Mouse (Mus musculus) right cerebral cortex, postnatal 14 days (tissue): ENCODE measurements around the gene Rangrf.
"Not testable (repeated sequence)": the region's sequence is repeated elsewhere in the genome, so short reads cannot be mapped to it uniquely, and the experiment has no call there.

Source experiments
- DNase-seq: peaks from one replicate; pipeline ENCODE4 v3.0.0; 2022

Rangrf gene

DNA sequence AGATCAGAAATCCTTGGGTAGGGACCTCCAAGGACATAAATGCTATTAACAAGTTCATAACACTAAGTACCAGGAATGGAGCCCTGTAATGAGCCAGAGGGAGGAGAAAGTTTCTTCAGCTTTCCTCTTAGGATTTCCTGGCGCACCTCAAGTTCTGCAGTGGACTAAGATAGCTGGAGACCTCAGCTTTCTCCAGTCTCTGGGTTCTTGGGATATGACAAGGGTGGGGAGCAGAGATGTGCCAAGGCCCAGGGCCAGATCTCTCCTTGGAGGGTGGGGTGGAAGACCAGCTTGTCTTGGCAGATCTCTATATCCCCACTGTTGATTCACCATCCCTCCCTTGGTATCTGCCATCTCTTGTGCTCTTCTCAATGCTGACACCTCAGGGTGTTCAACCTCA lies 616 bp upstream of the Rangrf start:
- DNase-seq, result no peak

DNA sequence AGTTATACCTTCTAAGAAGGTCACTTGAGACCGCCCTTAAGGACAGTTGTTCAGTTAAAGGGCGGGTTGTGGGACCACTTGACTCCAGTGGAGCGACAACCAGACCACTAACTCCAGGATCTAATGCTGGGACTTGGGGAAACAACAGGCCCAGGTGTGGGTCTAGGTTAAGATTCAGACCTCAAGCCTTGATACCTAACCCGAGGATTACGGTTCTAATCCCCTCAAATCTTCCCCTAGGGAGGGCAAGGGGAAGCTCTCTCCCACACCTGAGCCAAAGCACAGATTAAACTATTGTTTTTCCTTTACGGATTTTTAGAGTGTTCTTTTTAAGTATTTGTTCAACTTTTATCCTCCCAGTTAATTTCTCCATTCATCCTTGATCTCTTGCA lies 930 bp downstream of the Rangrf start:
- DNase-seq, result no peak

DNA sequence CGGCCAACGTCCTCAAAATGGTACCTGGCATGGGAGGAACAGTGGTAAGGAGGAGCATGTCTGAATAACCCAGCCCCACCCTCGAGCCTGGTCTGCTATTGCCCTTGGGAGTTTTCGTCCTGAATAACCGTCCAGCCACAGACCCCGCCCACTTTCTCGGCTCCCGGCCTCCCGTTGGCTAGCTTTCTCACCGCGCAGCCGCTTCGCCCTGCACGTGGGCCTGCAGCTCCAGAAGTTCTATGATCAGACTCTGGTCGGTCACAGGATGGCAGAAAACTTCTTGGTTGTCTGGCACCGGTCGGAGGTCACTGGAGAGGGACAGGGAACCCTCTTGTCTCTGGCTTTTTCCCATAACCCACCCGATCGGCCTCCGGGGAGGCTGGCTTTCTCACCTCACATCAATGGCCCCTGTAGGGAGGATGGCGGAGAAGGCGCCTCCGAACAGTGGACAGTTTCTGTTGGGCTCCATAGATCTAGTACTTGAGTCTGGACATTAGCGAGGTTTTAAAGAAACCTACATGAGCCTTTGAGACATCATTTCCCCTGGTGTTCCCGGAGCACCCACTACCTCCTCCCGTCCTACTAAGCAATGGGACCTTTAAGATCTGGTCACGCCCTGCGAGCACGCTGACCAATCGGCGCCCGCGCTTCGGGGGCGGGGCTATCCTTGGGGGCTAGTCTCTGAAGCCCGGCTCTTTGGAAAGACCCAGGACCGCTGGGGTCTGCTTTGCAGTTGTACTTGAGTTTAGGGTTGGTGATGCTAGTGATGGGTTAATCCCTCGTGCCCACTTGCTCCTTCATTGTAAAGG lies 1.5 kb downstream of the Rangrf start:
- peak; percentile 80 for DNase-seq

DNA sequence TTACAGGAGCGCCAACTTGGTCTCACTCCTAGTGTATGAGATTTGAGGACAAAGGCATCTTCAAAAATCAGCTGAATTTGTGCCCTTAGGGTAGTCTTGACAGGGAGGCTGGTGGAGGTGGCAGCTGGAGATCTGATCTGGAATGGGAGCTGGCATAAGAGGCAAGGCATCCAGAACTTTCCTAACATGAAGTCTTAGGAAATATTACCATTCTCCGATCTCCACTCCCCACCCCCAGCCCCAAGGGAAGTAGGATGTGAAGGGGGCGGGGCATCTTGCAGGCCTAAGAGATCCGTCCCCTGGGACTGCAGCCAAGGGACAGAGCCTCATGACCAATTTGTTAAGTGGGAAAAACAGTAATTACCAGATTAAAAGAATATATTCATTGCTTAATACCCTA lies 4.8 kb downstream of the Rangrf start:
- DNase-seq, result no peak

DNA sequence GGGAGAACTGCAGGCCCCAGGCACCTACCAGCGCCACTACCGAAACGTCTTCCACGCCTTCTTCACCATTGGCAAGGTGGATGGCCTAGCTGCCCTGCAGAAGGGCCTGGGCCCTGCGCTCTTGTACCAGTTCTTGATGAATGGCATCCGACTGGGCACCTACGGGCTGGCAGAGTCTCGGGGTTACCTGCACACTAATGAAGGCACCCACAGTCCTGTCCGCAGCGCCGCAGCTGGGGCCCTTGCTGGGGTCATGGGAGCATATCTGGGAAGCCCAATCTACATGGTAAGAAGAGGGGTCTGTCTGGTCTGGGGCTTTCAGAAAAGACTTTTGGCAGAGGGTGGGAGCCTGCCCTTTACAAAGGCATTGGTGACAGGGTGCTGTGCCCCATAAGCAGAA lies 6.2 kb downstream of the Rangrf start:
- DNase-seq, result no peak

DNA sequence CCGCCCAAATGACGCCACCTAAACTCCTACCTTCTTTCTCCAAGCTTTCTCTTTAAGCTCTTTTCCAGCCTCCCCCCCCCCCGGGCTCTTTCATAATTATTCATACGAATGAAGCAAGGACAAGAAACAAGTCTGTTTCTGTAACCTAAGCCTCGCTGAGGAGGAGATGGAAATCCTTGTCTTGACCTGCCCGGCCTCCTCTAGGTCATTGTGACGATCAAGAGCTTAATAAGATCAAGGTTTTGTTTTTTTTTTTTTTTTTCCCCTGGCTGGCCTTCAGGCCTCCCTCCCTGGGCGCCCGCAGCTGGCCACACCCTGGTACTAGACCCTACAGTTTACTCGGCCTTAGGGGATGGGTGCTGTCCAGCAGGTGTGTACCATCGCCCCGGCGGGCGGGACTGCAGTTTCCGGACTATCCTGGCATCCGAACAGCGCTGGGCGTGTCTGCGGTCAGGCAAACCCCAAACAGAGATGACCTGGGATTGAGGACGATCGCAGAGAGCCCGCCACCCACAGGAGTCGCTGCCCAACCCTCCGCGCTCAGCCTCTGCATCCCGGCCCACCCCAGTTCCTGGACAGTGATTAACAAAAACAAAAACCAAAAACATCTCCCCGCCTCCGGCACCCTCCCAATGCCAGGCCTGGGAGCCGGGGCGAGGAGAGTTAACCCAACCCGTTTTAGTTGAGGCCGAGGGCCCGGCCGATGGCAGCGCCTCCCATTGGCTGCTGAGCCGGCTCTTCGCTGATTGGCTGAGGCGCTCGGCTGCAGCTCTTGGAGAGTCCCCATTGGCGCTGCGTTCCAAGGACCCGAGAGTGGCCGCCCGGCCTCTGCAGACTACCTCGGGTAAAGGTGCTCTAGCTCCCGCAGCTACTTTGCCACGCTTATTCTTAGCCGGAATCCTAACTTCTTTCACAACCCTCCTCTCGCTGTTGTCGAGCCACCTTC lies 7.4 kb downstream of the Rangrf start, which contains the start of gene Slc25a35:
Gene Slc25a35 (plus strand): TSS at position 795 of the 946 bp plus-strand sequence.
- peak; percentile 90 for DNase-seq

DNA sequence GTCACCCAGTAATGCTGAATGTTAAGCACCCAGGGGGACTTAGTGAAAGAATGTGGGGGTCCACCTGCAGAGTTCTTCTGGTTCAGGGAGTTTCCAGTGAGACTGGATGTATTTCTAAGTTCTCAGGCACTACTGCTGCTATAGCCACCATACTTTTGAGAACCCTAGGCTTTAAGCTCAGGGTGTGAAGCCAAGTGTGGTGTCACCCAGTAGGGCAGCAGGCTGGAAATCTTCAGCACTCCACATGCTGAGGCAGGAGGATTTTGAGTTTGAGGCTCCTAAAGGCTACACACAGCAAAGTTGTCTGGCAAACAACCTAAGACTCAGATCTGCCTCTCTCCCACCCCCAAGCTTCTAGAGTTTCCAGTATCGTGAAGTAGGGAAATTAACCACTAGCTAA lies 8.4 kb downstream of the Rangrf start:
- no peak for DNase-seq

DNA sequence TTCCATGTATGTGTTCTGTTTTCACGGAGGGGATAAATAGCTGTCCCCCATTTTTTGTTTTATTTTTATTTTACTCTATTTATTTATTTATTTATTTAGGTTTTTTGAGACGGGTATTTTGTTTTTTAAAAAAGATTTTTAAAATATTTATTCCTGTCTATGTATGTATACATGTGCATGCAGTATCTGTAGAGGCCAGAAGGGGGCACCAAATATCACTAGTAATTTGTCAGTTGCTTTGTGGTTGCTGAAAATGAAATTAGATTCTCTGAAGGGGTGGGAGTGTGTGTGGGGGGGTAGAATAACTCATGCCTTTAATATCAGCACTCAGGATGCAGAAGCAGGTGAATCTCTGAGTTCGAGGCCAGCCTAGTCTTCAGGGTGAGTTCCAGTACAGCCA lies 9.1 kb downstream of the Rangrf start:
- peak; percentile 68 for DNase-seq

DNA sequence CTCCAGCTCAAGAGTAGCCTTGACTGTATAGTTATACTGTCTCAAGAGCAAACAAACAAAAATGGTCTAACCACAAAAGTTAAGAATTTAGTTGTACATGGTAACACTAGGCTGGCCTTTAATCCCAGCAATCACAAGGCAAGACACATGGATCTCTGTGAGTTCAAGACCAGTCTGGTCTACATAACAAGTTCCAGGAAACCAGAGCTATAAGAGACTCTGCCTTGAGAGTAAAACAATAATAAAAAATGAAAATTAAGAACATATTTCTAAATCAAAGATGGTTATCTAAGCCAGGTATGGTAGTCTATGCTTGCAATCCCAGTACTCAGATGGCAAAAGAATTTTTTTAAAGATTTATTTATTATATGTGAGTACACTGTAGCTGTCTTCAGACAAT lies 9.9 kb downstream of the Rangrf start:
- DNase-seq, result no peak

DNA sequence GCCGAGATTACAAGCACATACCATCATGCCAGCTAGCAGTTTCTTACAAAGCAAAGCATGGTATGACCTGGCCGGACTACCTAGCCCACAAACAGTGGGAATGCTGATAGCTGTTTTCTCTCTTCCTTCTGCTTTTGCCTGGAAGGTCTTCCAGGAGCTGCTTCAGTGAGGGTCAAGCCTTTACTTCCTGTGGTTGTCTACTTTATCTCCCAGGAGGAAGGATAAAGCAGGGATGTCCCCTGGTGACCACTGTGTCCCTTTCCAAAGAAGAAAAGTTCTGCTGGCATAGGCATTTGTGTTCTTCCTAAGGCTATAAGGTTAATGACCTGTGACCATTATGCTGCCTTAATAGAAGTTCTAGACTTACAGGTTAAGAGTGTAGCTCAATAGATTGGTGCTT lies 11.6 kb downstream of the Rangrf start:
- DNase-seq, result no peak

DNA sequence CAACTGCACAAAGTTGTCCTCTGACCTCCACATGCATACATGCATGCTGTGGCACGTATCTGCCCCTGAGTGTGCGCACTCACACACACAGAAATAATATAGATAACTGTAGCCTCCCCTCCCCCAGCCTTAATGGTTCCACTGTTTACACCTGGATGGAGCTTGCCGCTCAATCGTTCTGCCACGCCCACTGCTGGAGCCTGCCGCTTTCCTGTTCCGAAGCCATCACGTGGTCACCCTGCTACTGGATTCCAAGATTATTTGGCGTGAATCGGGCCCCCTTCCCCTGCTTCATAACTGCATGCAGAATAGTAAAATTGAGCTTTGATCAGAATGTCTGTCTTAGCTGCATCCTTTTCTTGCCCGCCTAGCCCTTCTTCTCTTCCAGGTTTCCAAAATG lies 12.8 kb downstream of the Rangrf start:
- DNase-seq, result not testable (repeated sequence)

DNA sequence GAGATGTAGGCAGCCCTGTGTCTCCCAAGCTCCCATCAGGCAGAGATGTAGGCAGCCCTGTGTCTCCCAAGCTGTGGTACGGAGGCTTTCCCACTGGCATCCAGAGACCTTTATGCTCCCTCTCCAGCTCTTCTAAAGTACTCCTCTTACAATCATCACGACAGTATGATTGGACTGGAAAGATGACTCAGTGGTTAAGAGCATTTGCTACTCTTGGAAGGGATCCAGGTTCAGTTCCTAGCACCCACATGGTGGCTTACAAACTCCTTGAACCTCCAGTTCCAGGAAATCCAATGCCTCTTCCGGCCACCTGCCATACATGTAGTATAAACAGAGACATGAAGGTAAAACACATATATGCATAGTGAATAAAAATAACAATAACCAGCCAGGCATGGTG lies 13.4 kb downstream of the Rangrf start:
- no peak for DNase-seq

DNA sequence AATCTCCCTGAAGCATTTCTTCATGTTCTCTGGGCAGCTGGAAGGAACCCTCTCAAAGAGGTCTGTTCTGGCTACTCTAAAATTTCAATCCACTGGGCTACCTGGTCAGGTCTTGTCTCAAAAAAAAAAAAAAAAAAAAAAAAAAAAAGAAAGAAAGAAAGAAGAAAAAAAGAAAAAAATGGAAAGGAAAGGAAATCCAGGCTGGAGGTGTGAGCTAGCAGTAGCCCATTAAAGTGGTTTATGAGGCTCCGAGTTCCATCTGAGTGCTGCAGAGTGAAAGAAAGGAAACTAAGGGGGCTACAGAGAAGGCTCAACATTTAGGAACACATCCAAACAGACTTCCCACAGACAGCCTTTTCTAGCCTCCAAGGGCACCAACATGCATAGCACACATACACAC lies 17.0 kb downstream of the Rangrf start:
- no peak for DNase-seq

DNA sequence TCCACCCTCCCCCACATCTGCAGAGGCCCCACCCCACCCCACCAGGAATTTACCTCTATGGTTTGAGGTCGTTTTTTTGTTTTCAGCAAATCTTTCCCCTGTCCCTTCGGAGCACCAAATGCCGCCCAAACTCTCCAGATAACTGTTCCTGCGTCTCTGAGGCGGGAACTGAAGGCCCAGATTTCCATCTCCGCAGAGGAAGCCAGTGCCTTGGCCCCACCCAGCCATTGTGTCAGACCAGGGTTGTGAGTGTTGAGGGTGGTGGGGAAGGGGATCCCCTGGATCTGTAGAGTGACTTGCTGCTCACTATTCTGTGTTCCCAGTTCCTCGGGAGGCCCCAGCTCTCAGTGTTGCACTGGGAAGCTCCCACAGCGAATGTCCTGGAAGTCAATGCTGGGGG lies 17.7 kb downstream of the Rangrf start, which contains the start of gene Arhgef15:
Gene Arhgef15 (minus strand): TSS at position 173 of the 400 bp plus-strand sequence.
- no peak for DNase-seq

DNA sequence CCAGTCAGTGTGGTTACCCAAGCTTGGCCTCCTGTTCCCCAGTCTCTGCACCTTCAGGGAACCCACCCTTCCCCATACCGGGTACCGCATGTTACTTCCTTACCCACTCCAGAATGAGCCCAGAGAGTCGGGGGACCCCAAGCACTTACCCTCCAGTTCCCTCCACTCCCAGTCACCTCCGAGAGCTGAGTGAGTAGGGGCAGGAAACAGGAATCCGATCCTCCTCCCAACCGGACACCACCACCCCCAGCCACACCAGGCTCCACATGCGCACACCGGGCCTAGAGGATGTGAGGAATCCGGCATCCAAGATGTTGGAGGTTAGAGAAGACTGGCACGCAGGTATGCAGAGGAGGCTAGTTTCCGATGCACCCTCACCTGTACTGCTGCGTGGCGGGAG lies 18.3 kb downstream of the Rangrf start:
- DNase-seq, result no peak

DNA sequence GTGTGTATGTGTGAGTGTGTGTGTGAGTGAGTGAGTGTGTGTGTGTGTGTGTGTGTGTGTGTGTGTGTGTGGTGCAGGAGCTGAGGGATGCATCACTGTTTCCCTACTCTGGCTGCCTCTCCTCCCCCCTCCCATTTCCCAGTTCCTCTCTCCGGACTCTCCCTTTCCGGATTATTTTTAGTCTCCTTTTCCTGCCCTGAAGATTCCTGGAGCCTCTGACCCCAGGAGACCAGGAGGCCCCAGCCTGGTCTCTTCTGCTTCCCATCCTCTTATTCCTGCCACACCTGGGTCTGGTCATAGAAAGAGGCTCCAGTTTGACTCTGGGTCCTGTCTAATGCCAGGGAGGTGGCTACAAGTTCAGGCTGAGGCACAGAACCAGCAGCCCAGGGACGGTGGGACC lies 18.9 kb downstream of the Rangrf start:
- no peak for DNase-seq

DNA sequence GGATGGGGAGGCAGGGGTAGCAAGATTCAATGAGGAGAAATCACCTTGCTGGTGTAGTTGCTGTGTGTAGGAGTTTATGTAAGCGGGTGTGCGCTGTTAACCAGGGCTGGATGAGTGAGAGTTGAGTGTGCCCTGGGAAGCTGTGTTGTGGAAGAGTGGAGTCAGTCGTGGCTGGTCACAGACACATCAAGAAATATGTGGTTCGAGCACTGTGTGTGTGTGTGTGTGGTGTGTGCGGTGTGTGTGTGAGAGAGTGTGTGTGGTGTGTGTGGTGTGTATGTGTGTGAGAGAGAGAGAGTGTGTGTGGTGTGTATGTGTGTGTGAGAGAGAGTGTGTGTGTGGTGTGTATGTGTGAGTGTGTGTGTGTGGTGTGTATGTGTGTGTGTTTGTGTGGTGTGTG lies 19.5 kb downstream of the Rangrf start:
- DNase-seq, result no peak

DNA sequence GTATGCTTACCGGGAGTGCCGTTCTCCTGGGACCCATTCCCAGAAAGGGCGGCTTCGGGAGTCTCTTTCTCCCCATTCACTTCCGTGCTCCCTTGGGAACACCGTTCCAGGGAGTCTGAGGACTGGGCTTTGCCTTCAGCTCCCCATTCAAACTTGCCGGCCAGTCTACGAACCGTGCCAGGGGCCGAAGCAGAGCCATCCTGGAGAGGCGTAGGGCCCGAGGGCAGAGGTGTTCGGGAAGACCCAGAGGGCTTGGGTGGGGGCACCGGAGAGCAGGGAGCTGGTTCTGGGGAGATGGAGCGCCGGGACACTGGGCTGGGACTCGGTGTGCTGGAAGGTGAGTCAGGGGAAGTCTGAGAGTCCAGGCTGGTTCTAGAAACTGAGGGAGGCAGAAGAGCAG lies 20.6 kb downstream of the Rangrf start:
- no peak for DNase-seq

DNA sequence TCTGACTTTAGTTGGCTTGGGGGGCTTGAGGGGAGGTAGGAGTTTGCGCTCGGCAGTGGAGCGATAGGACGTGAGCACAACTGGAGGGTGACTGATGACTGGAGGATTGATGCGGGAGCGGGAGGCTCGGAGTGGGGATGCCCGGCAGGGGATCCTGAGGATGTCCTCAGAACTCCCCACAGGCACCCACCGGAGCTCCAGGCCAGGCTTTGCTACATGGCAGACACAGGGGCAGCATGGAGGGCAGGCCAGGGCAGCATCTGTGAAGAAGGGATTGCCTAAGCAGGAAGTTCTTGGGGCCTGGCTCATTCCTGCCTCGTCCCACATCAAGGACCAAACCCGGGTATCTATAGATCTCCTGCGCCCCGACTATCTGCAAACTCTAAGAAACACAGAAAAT lies 21.1 kb downstream of the Rangrf start:
- no peak for DNase-seq

DNA sequence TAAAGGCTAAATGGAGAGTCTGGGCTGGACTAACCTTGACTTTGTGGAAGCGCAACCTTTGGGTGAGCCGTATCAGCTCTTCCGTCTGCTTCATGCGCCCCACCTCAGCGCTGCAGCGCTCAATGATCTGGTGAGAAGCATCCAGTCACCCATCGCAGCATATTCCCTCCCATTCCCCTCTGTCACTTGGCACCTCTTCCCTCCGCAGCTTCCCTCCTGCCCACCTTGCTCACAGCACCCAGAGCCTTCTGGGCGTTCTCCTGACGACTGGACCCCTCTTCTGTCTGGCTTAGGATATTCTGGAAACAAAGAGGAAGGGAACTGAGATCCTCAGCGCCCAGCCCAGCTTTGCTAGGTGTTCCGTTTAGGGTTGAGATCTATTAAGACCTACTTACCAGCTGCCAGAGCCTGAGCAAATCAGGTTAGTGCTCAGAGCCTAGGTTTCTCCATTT lies 27.4 kb downstream of the Rangrf start:
- DNase-seq, result peak; percentile 42

DNA sequence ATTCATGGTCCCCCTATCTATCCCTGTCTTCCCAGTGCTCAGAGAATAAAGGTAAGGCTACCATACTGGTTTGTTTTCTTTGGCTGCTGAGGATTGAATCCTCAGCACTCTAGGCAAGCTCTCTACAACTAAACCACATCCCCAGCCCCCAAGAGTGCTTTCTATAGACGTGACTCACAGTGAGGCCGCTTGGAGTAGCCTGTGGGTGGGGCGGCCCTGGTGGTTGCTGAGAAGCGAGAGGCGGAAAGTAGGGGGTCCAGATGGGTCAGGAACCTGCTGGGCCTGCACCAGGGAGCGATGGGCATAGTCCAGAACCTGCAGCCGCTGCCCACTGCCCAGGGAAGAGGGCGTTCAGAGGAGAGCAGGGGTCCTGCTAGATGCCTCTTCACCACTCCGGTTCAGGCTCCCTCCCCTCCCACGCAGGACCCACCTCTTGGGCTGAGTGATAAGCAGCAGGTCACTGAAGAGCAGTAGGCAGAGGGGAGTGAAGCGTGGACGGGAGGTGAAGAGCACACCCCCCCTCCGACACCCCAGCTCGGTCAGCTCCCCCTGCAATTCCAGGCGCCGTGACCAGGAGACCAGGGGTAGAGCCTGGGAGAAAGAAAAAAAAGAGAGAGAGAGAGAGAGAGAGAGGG lies 28.1 kb downstream of the Rangrf start:
- peak; percentile 57 for DNase-seq

DNA sequence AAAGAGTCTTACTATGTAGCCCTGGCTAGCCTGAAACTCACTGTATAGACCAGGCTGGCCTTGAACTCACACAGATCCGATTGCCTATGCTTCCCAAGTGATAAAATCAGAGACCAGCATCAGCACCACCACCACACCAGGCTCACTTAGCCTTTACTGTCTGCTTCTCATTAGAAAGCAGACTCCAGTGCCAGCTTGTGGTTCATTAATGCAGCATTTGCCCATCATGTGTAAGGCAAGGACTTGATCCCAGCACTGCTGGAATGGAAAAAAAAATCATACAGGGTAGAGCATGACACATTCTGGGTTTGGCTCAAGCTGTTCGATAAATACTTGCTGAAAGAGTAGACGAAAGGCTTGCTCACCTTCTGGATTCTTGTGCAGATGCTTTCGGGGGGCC lies 29.0 kb downstream of the Rangrf start:
- DNase-seq, result no peak

DNA sequence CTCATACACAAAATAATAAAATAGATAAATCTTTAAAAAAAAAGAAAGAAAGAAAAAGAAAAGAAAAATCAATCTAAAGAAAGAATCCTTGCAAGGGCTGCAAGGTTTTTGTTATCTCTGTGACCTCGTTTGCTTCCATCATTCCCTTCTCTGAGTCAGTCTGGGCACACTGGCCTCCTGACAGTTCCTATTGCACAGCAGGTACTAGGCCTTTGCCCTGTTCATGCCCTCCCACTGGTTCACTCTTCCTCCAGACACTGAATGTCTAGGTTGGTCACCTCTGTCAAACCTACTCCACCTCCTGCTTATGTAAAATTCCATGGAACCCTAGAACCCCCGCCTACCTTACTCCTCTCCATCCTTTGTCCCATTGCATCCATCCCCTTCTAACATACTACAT lies 29.7 kb downstream of the Rangrf start:
- no peak for DNase-seq
